Mouse (Mus musculus) adrenal gland, adult (tissue): ENCODE results near the gene Snx9.
A peak's percentile ranks its signal among the peaks of the same experiment; 100 is the strongest.

Experiments used
- DNase-seq, 2 experiments: peaks; one replicate each; pipeline ENCODE4 v3.0.0; 2022 to 2023; ENCODE audit warnings: low spot score in 1 of 2; ENCODE audit not compliant: inconsistent age in 2 of 2

Snx9 gene

DNA sequence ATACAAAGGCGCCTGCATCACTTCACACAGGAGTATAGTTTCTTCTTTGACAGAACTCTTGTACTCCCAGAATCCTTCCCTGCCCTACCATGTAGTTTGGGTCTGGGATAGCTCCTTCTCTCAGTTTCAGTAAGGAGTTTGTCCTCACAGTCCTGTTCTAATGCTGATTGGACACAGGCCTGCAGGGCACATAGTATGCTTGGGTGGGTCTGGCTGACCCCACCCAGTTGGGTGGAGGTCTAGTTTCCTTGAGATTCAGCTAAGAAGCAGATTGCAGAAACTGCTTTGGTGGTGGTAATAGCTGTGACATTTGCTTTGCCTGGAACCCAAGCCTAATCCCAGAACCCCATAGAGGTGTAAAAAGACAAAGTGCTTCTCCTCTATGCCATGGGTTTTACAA lies 33.4 kb downstream of the Snx9 start:
- peak in 1 of 2 experiments; percentile 14 for DNase-seq

GRCm38 (mm10) chr17:5877611-5878157 lies 36.6 kb downstream of the Snx9 start:
- peak in 1 of 2 experiments; percentile 1 for DNase-seq

DNA sequence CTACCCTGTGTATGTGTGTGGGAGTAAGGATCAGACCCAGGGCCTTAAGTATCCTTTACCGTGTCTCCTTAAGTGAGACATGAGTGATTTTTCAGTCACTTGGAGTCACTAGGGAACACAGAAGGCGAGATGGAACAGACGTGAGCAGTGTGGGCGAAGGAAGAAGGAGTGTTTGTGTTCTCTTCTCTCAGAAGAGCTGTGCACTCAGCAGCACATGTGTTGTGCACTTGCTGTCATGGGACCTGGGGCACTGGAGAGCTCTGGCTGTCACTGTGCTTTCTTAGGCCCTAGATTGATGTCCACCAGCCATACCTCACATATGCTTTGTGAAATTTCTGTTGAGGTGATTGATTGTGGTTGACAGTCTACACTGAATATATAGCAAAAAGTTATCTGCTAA lies 37.7 kb downstream of the Snx9 start:
- DNase-seq, result no peak

- peak; percentile 82 to 90 for DNase-seq
These were observed 44.3 kb downstream of the Snx9 start for GRCm38 (mm10) chr17:5885474-5885873.

DNA sequence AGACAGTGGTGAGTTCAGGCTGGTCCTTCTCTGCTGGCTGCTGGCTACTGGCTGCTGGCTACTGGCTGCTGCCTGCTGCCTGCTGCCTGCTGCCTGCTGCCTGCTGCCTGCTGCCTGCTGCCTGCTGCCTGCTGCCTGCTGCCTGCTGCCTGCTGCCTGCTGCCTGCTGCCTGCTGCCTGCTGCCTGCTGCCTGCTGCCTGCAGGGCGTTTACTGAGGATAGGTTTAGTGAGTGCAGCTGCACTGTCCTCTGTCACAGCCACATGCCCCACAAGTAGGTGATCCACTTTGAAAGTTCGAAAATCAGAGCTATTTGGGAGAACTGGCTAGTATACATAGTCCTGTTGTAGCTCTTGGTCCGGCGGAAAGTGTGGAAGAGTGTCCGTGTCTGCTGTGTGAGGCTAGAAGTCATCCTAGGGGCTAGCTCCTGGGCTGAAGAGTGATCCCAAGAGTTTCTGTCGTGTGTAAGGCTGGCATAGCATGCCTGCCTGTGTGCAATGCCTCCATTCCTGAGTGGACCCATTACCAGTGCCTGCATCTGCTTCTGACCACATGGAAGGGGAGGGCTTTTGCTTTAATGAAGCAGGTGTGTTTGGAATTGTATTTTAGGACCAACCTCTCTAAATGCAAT lies 45.2 kb downstream of the Snx9 start:
- DNase-seq, result peak in 1 of 2 experiments; percentile 6

GRCm38 (mm10) chr17:5886943-5887800 lies 46.0 kb downstream of the Snx9 start:
- peak; percentile 6 to 53 for DNase-seq

- DNase-seq, result peak; percentile 87 to 96
These were observed 49.3 kb downstream of the Snx9 start for GRCm38 (mm10) chr17:5890429-5890828.

GRCm38 (mm10) chr17:5891933-5892683 lies 51.0 kb downstream of the Snx9 start:
- no peak for DNase-seq

DNA sequence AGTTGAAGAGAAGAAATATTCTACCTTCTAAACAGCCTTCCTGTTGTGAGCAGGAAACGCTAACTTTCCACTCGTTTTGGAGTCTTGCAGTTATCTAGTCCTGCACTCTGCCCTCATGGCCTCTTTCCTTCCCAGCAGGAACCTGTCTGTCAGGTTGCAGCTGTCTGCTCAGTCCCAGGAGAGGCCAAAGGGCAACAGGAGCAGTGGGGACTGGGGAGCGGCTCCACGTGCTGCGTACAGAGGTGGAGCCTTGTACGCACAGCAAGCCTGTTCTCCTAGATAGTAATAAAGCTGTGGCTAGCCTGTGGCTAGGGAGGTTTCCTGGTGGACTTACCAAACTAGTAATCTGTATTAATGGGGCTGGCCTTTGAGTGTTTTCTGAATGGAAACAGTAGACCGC lies 52.0 kb downstream of the Snx9 start:
- peak in 1 of 2 experiments; percentile 51 for DNase-seq

- no peak for DNase-seq
These were observed 52.5 kb downstream of the Snx9 start for GRCm38 (mm10) chr17:5893574-5894148.

DNA sequence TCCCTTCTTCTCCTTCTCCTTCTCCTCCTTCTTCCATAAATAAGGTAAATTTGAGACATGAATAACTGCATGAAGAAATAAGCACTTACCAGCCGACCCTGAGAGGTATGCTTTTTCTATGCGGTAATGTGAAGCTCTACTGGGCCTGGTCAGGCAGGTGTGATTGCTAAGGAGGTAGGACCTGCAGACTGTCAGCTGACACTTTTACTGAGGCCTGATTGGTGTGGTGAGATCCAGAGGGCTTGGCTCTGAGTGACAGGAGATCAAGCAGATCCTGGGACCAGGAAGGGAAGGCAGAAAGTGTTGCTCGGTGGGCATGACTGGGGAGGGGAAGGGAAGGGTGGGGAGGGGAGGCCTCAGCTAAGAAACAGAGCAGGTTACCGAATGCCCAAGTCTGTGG lies 54.9 kb downstream of the Snx9 start:
- DNase-seq, result no peak

DNA sequence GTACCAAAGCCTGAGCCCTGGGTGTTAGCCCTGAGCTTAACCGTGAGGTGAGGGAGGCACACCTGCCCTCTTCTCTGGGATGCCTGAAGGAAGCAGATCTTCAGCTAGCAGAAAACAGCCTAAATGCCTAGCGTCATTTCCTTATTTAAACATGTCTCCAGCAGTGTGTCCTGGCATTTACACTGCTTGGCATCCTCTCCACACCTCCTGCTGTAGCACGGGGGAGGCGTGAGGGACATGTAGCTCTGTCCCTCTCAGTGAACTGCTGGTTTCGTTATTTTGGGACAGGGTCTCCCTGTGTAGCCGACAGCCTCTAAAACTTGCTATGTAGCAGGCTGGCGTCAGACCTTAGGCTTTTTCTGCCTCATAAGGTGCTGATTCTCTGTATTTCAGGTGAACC lies 55.5 kb downstream of the Snx9 start:
- DNase-seq, result no peak

- no peak for DNase-seq
These were observed 56.4 kb downstream of the Snx9 start for GRCm38 (mm10) chr17:5897326-5898200.

GRCm38 (mm10) chr17:5899251-5899650 lies 58.1 kb downstream of the Snx9 start:
- DNase-seq, result no peak

- DNase-seq, result no peak
These were observed 60.3 kb downstream of the Snx9 start for GRCm38 (mm10) chr17:5901381-5901780.

GRCm38 (mm10) chr17:5903630-5904301 lies 62.6 kb downstream of the Snx9 start:
- DNase-seq, result no peak

- peak in 1 of 2 experiments; percentile 85 for DNase-seq
These were observed 68.6 kb downstream of the Snx9 start for GRCm38 (mm10) chr17:5909681-5910080.

- peak in 1 of 2 experiments; percentile 38 for DNase-seq
These were observed 70.5 kb downstream of the Snx9 start for GRCm38 (mm10) chr17:5911591-5911990.

GRCm38 (mm10) chr17:5912797-5913196 lies 71.7 kb downstream of the Snx9 start:
- DNase-seq, result no peak
